Mouse (Mus musculus) liver, embryonic 15.5 days (tissue): ENCODE measurements around the gene Lrsam1. TPM values are rescaled to one million over a fixed set of nuclear protein-coding genes. Genes with fewer than 3 reads are reported as not detected.
A peak's percentile ranks its signal among the peaks of the same experiment; 100 is the strongest.

Experiments used
- ATAC-seq: fragments of 200-750 bp; cut with Nextera tagmentation; 2 replicates; pipeline ENCODE4 v1.8.0; 2017; ENCODE audit warnings: moderate number of reproducible peaks, mild to moderate bottlenecking, moderate library complexity; ENCODE audit not compliant: insufficient read depth
- H3K27ac ChIP-seq: fragments of 300-500 bp; sonication (generic); replicated peaks from 2 replicates; pipeline ENCODE4 v1.5.1; 2015; ENCODE audit warnings: mild to moderate bottlenecking, inconsistent platforms
- H3K27me3 ChIP-seq: fragments of 300-500 bp; sonication (generic); 2 replicates; pipeline ENCODE4 v1.6.1; 2015; ENCODE audit warnings: mild to moderate bottlenecking, inconsistent platforms
- H3K36me3 ChIP-seq: fragments of 300-500 bp; sonication (generic); replicated peaks from 2 replicates; pipeline ENCODE4 v1.6.1; 2015; ENCODE audit warnings: moderate library complexity, mild to moderate bottlenecking, inconsistent platforms
- H3K4me1 ChIP-seq: fragments of 300-500 bp; sonication (generic); replicated peaks from 2 replicates; pipeline ENCODE4 v1.6.1; 2015; ENCODE audit warnings: inconsistent platforms
- H3K4me2 ChIP-seq: fragments of 300-500 bp; sonication (generic); 2 replicates; pipeline ENCODE4 v1.6.1; 2015; ENCODE audit warnings: moderate library complexity, mild to moderate bottlenecking, inconsistent platforms
- H3K4me3 ChIP-seq: fragments of 300-500 bp; sonication (generic); replicated peaks from 2 replicates; pipeline ENCODE4 v1.5.1; 2015; ENCODE audit warnings: mild to moderate bottlenecking, inconsistent platforms
- H3K9ac ChIP-seq: fragments of 300-500 bp; sonication (generic); 2 replicates; pipeline ENCODE4 v1.6.1; 2015; ENCODE audit warnings: moderate library complexity, mild to moderate bottlenecking, inconsistent platforms
- H3K9me3 ChIP-seq: fragments of 300-500 bp; sonication (generic); replicated peaks from 2 replicates; pipeline ENCODE4 v1.6.1; 2016; ENCODE audit warnings: inconsistent platforms
- WGBS: fragments of 180-500 bp; shearing (Covaris S2); methylation state at CpG from one replicate; pipeline ENCODE4 v1.1.7; 2015; ENCODE audit warnings: mixed read lengths; ENCODE audit not compliant: insufficient replicate concordance; 5-methylcytosine and 5-hydroxymethylcytosine counted together
- polyA plus RNA-seq: library from polyadenylated mRNA; unstranded; fragments of >200 nt; fragmentation: Nextera tagmentation; extraction: Ambion mirVana; gene quantifications from 2 replicates; pipeline ENCODE4 v1.2.1, GENCODE M21; 2015

Lrsam1 gene
- polyA plus RNA-seq, 1 experiment from 2014 or later: 2.5 TPM

- H3K4me1 ChIP-seq: peaks cover 61% of the 10 kb centered on the region
These were observed 5.5 kb upstream of the Lrsam1 start for GRCm38 (mm10) chr2:32966689-32967631.

GRCm38 (mm10) chr2:32966184-32966688, 4.8 kb upstream of the Lrsam1 start:
- Histone ChIP-seq H3K36me3 (peaks cover 26% of the 10 kb centered on the region), H3K27ac (peak overlapping the region; percentile 90), H3K27me3 (no peaks in the 10 kb centered on the region), H3K4me1 (peaks cover 66% of the 10 kb centered on the region), H3K4me2 (peak overlapping the region; percentile 88), H3K9me3 (no peaks in the 10 kb centered on the region), H3K9ac (peak overlapping the region; percentile 72), H3K4me3 (peak overlapping the region; percentile 78)
- no peak; the same call in 1 of the 2 replicates for ATAC-seq
- WGBS: 4% methylated on average over 13 of the region's 13 CpGs

More at GRCm38 (mm10) chr2:32966689-32967631, 5.5 kb upstream of the Lrsam1 start:
- Histone ChIP-seq H3K4me3 (peak overlapping the region; percentile 78), H3K36me3 (peaks cover 26% of the 10 kb centered on the region), H3K27me3 (no peaks in the 10 kb centered on the region), H3K9me3 (no peaks in the 10 kb centered on the region), H3K9ac (peak overlapping the region; percentile 72), H3K27ac (peak overlapping the region; percentile 90), H3K4me2 (peak overlapping the region; percentile 88)
- under 1% methylated on average over 55 of the region's 55 CpGs for WGBS
- ATAC-seq: peak; percentile 76

- Histone ChIP-seq H3K36me3 (peaks cover 26% of the 10 kb centered on the region), H3K27me3 (no peaks in the 10 kb centered on the region), H3K27ac (peak overlapping the region; percentile 90), H3K9me3 (no peaks in the 10 kb centered on the region), H3K4me1 (peaks cover 72% of the 10 kb centered on the region), H3K4me2 (peak overlapping the region; percentile 88), H3K4me3 (peak overlapping the region; percentile 78), H3K9ac (no peak overlapping the region)
- 7% methylated on average over 7 of the region's 7 CpGs for WGBS
- ATAC-seq: no peak
These were observed 4.2 kb upstream of the Lrsam1 start for GRCm38 (mm10) chr2:32965511-32966183.

- Histone ChIP-seq H3K4me3 (0 out of 2 replicates have a peak overlapping the region, but pooled peaks have one; percentile 71), H3K9me3 (no peaks in the 10 kb centered on the region), H3K27ac (peak overlapping the region; percentile 84), H3K9ac (peak overlapping the region; percentile 30; the same call in 1 of the 2 replicates), H3K36me3 (peaks cover 26% of the 10 kb centered on the region), H3K4me1 (peaks cover 80% of the 10 kb centered on the region), H3K27me3 (no peaks in the 10 kb centered on the region), H3K4me2 (peak overlapping the region; percentile 97; the same call in 1 of the 2 replicates)
- 28% methylated on average over 10 of the region's 10 CpGs for WGBS
- ATAC-seq: no peak
These were observed 3.4 kb upstream of the Lrsam1 start for GRCm38 (mm10) chr2:32964659-32965457.

- peak overlapping the region; percentile 84; the same call in 1 of the 2 replicates for H3K27ac ChIP-seq
These were observed 2.6 kb upstream of the Lrsam1 start for GRCm38 (mm10) chr2:32963981-32964380.

GRCm38 (mm10) chr2:32963544-32963943, 2.1 kb upstream of the Lrsam1 start:
- Histone ChIP-seq H3K36me3 (peaks cover 26% of the 10 kb centered on the region), H3K4me1 (peaks cover 75% of the 10 kb centered on the region), H3K27ac (peak overlapping the region; percentile 84; the same call in 1 of the 2 replicates), H3K27me3 (no peaks in the 10 kb centered on the region), H3K9me3 (no peaks in the 10 kb centered on the region), H3K4me2 (peak overlapping the region; percentile 97), H3K9ac (peak overlapping the region; percentile 75), H3K4me3 (peak overlapping the region; percentile 71)
- 30% methylated on average over 4 of the region's 4 CpGs for WGBS
- no peak for ATAC-seq

More at GRCm38 (mm10) chr2:32963981-32964380, 2.6 kb upstream of the Lrsam1 start:
- no peaks in the 10 kb centered on the region for H3K27me3 ChIP-seq
- 41% methylated on average over 1 of the region's 1 CpGs for WGBS
- H3K4me3 ChIP-seq: peak overlapping the region; percentile 71
- H3K36me3 ChIP-seq: peaks cover 26% of the 10 kb centered on the region
- peak overlapping the region; percentile 97 for H3K4me2 ChIP-seq
- H3K4me1 ChIP-seq: peaks cover 75% of the 10 kb centered on the region
- no peaks in the 10 kb centered on the region for H3K9me3 ChIP-seq
- H3K9ac ChIP-seq: 0 out of 2 replicates have a peak overlapping the region, but pooled peaks have one; percentile 4
- ATAC-seq: no peak

- Histone ChIP-seq H3K9me3 (no peaks in the 10 kb centered on the region), H3K4me3 (peak overlapping the region; percentile 71), H3K27me3 (no peaks in the 10 kb centered on the region), H3K4me2 (peak overlapping the region; percentile 97), H3K9ac (peak overlapping the region; percentile 75), H3K27ac (peak overlapping the region; percentile 84), H3K4me1 (peaks cover 73% of the 10 kb centered on the region), H3K36me3 (peaks cover 26% of the 10 kb centered on the region)
- 3% methylated on average over 9 of the region's 9 CpGs for WGBS
- ATAC-seq: no peak
These were observed 1.4 kb upstream of the Lrsam1 start for GRCm38 (mm10) chr2:32962875-32963220.

- peaks cover 67% of the 10 kb centered on the region for H3K4me1 ChIP-seq
- no peak for ATAC-seq
- peak overlapping the region; percentile 75 for H3K9ac ChIP-seq
- H3K4me2 ChIP-seq: peak overlapping the region; percentile 97
- under 1% methylated on average over 33 of the region's 33 CpGs for WGBS
- H3K27ac ChIP-seq: peak overlapping the region; percentile 84
- H3K9me3 ChIP-seq: no peaks in the 10 kb centered on the region
- H3K27me3 ChIP-seq: no peaks in the 10 kb centered on the region
- peaks cover 26% of the 10 kb centered on the region for H3K36me3 ChIP-seq
- H3K4me3 ChIP-seq: peak overlapping the region; percentile 71
These were observed 854 bp upstream of the Lrsam1 start for GRCm38 (mm10) chr2:32962062-32962874.

GRCm38 (mm10) chr2:32960273-32960672, 1.1 kb downstream of the Lrsam1 start:
- Histone ChIP-seq H3K4me2 (peak overlapping the region; percentile 97), H3K4me3 (0 out of 2 replicates have a peak overlapping the region, but pooled peaks have one; percentile 71)

More at GRCm38 (mm10) chr2:32960273-32960672, 1.1 kb downstream of the Lrsam1 start:
- no peaks in the 10 kb centered on the region for H3K27me3 ChIP-seq
- H3K9ac ChIP-seq: no peak overlapping the region
- no peak for ATAC-seq
- H3K9me3 ChIP-seq: no peaks in the 10 kb centered on the region
- WGBS: 68% methylated on average over 4 of the region's 4 CpGs
- peaks cover 52% of the 10 kb centered on the region for H3K4me1 ChIP-seq
- no peak overlapping the region for H3K27ac ChIP-seq
- peaks cover 26% of the 10 kb centered on the region for H3K36me3 ChIP-seq
